Mouse (Mus musculus) G1E (cell line): Measurements from ENCODE around the gene Tmem40.

Experiments
- CTCF ChIP-seq: IDR thresholded peaks from 2 replicates; pipeline ENCODE4 v1.5.1; 2012; ENCODE audit warnings: low read depth, low read length, inconsistent platforms, mixed read lengths
- GATA2 ChIP-seq: IDR thresholded peaks from 2 replicates; pipeline ENCODE4 v1.6.1; 2012; ENCODE audit warnings: low read depth, low read length, inconsistent platforms, borderline replicate concordance
- POLR2AphosphoS5 ChIP-seq: IDR thresholded peaks from 2 replicates; pipeline ENCODE4 v1.6.1; 2012; ENCODE audit warnings: low read depth, low read length, inconsistent platforms; ENCODE audit not compliant: insufficient replicate concordance
- TAL1 ChIP-seq: conservative IDR thresholded peaks from 2 replicates; pipeline ENCODE4 v1.6.1; 2012; ENCODE audit warnings: low read depth, low read length, inconsistent platforms, mixed read lengths

DNA sequence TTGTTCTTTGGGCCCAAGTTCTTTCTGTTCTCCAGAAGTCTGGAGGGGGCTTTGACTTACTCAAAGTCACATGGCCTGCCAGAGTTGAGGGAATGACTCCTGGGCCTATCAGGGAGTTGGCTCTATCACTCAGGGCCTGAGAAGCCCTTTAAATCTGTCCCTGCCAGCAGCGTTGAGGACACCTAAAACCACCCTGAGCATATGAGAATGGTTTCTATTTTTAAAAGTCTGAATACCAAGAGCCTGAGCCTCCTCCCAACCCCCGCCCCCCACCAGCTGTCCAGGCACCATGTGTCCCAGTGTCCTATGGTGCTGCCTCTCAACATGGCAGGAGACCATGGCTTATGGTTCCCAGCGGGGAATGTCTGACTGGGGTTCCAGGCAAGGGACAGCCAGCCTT, 13.6 kb upstream of the Tmem40 start:
- TF ChIP-seq CTCF (no peak), TAL1 (no peak), POLR2AphosphoS5 (no peak), GATA2 (no peak)
